Mouse (Mus musculus): ENCODE measurements at regions not wholly inside any gene's neighbourhood (a gene's known extent, or its start where the extent isn't known, plus 50 kb on each side); places are given as distances from the start of the nearest gene placed in this dataset.

DNA sequence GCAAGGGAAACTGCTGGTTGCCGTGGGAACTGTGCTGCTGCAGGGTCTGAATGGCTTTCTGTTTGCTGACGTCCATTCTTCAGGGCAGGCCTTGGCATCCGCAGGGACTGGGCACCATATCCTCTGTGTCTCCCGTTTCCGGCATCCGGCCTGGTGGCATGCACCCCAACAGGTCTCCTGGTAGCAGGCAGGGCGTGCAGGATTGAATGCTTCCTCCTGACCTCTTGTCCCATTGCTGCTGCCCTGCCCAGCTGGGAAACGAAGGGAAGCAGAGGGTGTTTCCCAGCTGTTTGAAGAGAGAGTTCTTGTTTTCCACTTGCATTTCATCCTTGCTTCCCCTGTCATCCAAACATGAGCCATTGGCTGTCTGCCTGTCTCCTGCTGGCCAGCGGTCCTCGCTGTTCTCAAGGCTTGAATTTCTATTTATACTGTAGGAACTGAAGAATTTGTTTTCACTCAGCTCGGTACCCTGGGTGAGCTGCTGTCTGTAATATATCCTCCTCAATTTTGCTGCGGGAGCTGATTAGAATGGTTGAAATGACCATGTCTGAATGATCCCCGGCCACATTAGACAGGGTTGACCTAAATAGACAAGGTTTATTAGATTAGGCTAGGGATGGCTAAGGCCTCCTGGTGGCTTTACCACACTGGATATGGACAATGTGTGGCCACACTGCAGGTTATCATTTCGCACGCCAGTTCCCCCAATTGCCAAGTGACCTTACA, 98.0 kb upstream of the Zfp648 start:
- Histone ChIP-seq H3K9ac (replicated peaks) (no peak overlapping the region), H3K36me3 (no peaks in the 10 kb centered on the region), H3K4me1 (replicated peaks) (no peaks in the 10 kb centered on the region), H3K27ac (no peak overlapping the region), H3K27me3 (no peaks in the 10 kb centered on the region), H3K9me3 (no peaks in the 10 kb centered on the region), H3K4me2 (no peak overlapping the region), H3K4me3 (replicated peaks) (no peak overlapping the region)
- 67% methylated on average over 15 of the region's 15 CpGs for WGBS
- no peak for ATAC-seq (ENCODE audit: insufficient number of reproducible peaks, insufficient read depth, low FRiP score, low TSS enrichment, low read depth)

DNA sequence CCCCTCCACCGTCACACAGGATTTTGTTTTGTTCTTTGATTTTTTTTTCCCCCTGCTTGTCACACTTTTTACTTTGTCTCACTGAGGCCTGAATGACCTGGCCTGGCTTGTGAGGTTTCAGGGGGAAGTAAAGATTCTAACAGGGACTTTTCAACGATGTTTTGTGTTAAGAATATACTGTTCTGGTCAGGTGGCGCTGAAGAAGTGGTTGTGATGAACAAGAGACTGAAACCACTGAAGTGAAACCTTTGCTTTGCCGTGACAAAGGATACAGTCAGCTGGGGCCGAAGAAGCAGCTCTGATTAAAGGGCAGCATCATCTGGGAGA, 97.4 kb upstream of the Zfp648 start:
- 82% methylated on average over 5 of the region's 5 CpGs for WGBS
- no peak for ATAC-seq (ENCODE audit: insufficient number of reproducible peaks, insufficient read depth, low FRiP score, low TSS enrichment, low read depth)
- H3K9ac ChIP-seq (replicated peaks): no peak overlapping the region
- H3K27me3 ChIP-seq: no peaks in the 10 kb centered on the region
- no peak overlapping the region for H3K4me2 ChIP-seq
- no peaks in the 10 kb centered on the region for H3K36me3 ChIP-seq
- H3K27ac ChIP-seq: no peak overlapping the region
- H3K4me3 ChIP-seq (replicated peaks): no peak overlapping the region
- H3K4me1 ChIP-seq (replicated peaks): no peaks in the 10 kb centered on the region
- no peaks in the 10 kb centered on the region for H3K9me3 ChIP-seq

DNA sequence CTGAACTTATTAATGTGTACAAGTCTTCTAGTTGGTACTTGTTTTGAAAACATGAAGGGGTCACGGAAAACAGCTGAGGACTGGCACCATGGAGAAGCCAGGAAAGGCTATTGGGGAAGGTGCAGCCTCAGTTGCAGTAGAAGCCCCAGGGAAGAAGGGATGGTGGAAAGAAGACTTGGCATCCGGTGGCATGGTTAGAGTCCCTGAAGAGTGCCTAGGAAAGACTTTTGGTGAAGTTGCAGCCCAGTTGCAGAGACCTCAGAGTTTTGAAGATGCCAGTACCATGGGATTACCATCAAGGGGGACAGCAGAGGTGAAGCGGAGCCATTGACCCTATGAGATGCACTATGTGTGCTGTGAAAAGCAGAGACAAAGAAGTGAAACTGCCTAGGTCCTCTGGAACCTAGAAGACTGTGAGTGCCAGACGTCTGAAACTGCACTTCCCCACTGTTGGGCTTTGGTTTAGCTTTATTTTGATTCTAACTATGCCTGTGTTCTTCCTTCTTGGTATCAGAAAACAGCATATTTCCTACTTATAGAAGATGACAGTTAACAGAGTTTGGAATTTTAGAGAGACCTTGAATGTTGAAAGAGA, 96.9 kb upstream of the Zfp648 start:
- no peak for ATAC-seq (ENCODE audit: insufficient number of reproducible peaks, insufficient read depth, low FRiP score, low TSS enrichment, low read depth)
- H3K27ac ChIP-seq: no peak overlapping the region
- 78% methylated on average over 4 of the region's 4 CpGs for WGBS
- H3K36me3 ChIP-seq: no peaks in the 10 kb centered on the region
- H3K4me1 ChIP-seq (replicated peaks): no peaks in the 10 kb centered on the region
- no peaks in the 10 kb centered on the region for H3K27me3 ChIP-seq
- H3K4me3 ChIP-seq (replicated peaks): no peak overlapping the region
- H3K9ac ChIP-seq (replicated peaks): no peak overlapping the region
- no peak overlapping the region for H3K4me2 ChIP-seq
- no peaks in the 10 kb centered on the region for H3K9me3 ChIP-seq

DNA sequence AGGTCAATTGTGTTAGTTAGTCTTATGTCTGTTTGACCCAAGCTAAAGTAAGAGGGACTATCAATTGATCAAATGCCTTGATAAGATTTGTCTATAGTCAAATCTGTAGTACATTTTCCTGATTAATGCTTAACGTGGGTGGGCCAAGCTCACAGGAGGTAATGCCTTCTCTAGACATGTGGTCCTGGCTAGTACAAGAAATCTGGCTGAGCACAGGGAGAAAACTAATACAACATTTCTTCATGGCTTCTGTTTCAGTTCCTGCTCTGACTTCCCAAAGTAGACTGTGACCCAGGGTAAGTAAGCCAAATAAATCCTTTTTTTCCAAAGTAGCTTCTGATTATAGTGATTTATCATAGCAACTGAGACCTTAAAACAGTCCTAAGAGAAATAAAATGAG, 96.2 kb upstream of the Zfp648 start:
- WGBS: 63% methylated on average over 1 of the region's 1 CpGs
- no peaks in the 10 kb centered on the region for H3K27me3 ChIP-seq
- H3K27ac ChIP-seq: no peak overlapping the region
- H3K4me1 ChIP-seq (replicated peaks): no peaks in the 10 kb centered on the region
- no peak for ATAC-seq (ENCODE audit: insufficient number of reproducible peaks, insufficient read depth, low FRiP score, low TSS enrichment, low read depth)
- H3K36me3 ChIP-seq: no peaks in the 10 kb centered on the region
- no peak overlapping the region for H3K4me2 ChIP-seq
- H3K4me3 ChIP-seq (replicated peaks): no peak overlapping the region
- no peak overlapping the region for H3K9ac ChIP-seq (replicated peaks)
- H3K9me3 ChIP-seq: no peaks in the 10 kb centered on the region

DNA sequence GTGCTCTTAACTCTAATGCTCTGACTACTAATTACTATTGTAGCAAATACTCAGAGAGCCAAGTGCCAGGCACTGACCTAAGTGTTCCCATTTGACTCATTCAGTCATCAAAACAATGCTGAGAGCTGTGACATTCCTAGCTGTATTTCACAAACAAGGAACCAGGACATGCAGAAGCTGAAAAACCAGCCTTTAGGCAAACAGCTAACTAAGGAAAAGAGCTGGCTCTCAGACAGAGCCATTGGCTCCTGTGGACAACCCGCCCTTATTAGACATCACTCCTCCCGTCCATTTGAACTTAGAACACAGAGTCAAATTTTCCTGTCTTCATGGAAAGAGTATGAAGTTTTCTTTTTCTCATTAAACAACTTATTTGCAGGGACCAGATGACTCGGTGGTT, 88.5 kb upstream of the Zfp648 start:
- Histone ChIP-seq H3K9ac (replicated peaks) (no peak overlapping the region), H3K27me3 (no peaks in the 10 kb centered on the region), H3K4me3 (replicated peaks) (no peak overlapping the region), H3K27ac (no peak overlapping the region), H3K36me3 (no peaks in the 10 kb centered on the region), H3K4me1 (replicated peaks) (peaks cover 7% of the 10 kb centered on the region), H3K4me2 (no peak overlapping the region), H3K9me3 (no peaks in the 10 kb centered on the region)
- ATAC-seq (ENCODE audit: insufficient number of reproducible peaks, insufficient read depth, low FRiP score, low TSS enrichment, low read depth): no peak
- WGBS: 47% methylated on average over 3 of the region's 3 CpGs

DNA sequence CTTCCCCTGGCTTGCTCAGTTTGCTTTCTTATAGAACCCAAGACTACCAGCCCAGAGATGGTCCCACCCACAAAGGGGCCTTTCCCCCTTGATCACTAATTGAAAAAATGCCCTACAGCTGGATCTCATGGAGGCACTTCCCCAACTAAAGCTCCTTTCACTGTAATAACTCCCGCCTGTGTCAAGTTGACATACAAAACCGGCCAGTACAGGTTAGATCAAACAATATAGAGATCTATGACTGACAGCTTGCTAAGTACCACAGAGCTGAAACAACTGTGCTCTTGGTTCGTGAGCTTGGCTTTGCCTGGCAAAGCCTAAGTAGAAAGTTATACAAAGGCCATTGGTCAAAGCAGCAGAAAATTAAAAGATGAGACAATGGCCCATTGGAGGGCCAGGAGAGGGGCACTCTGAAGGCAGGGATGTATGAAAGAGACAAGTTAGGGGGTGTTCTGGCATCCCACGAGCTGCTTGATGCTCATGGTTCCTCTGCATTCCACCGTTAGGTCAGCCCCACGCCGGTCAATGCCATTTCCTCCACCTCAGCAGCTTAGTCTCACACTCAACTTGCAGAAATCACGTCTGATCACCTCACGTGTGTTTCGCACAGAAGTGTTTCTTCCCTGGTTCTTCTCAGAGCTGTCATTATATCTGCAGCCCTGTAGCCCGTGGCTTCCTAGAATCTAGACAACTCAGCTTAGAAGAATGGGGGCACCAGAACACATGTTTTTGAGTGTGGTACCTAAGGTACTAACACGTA, 87.5 kb upstream of the Zfp648 start:
- Histone ChIP-seq H3K4me1 (replicated peaks) (peaks cover 7% of the 10 kb centered on the region), H3K27me3 (no peaks in the 10 kb centered on the region), H3K9me3 (no peaks in the 10 kb centered on the region), H3K4me3 (replicated peaks) (no peak overlapping the region), H3K4me2 (no peak overlapping the region), H3K36me3 (no peaks in the 10 kb centered on the region), H3K27ac (no peak overlapping the region), H3K9ac (replicated peaks) (no peak overlapping the region)
- whole genome bisulfite sequencing: 65% methylated on average over 12 of the region's 12 CpGs
- ATAC-seq (ENCODE audit: insufficient number of reproducible peaks, insufficient read depth, low FRiP score, low TSS enrichment, low read depth): no peak

DNA sequence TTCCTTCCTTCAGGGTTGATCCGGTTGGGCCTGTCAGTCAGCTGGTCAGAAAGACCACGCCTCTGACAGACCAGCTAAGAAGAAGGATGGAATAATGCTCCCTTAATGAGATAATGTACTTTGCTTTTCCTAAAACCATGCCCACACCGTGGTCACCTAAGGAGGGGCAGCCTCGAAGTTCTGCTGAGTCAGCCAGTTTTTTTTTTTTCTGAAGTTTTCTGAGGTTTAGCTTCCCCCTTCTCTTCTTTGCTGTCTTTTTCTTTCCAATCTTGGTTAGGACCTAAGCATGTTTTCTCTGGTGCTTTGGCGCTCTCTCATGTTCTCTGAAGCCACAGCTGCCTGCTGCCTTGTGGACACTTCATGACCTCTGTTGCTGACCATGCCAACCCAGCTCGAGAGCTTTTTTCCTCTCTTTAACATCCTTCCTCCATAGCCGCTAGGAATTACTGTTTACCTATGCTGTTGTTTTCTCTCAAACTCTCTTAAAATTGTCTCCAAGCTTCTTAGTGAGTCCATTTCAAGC, 84.7 kb upstream of the Zfp648 start:
- WGBS: 83% methylated on average over 7 of the region's 7 CpGs
- H3K9ac ChIP-seq (replicated peaks): no peak overlapping the region
- H3K4me2 ChIP-seq: no peak overlapping the region
- ATAC-seq (ENCODE audit: insufficient number of reproducible peaks, insufficient read depth, low FRiP score, low TSS enrichment, low read depth): no peak
- H3K4me3 ChIP-seq (replicated peaks): no peak overlapping the region
- peaks cover 7% of the 10 kb centered on the region for H3K4me1 ChIP-seq (replicated peaks)
- H3K36me3 ChIP-seq: no peaks in the 10 kb centered on the region
- no peaks in the 10 kb centered on the region for H3K9me3 ChIP-seq
- H3K27me3 ChIP-seq: no peaks in the 10 kb centered on the region
- no peak overlapping the region for H3K27ac ChIP-seq

DNA sequence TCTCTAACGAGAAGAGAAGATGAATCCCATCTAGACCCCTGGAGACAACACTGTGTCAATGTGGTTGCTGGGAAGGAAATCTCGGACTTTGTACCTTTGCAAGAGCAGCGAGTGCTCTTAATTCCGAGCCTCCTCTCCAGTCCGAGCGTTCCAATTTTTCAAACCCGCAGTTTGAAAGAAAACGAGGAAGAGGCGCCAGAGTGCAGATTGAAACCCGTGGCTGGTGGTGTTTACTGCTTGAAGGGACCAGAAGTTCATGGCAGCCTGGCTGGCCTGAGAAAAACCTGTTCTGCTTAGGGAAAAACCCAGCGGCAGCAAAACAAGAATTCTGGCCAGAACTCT, 83.7 kb upstream of the Zfp648 start:
- H3K4me2 ChIP-seq: peak overlapping the region; percentile 33
- no peaks in the 10 kb centered on the region for H3K27me3 ChIP-seq
- no peak overlapping the region for H3K9ac ChIP-seq (replicated peaks)
- H3K4me3 ChIP-seq (replicated peaks): no peak overlapping the region
- H3K4me1 ChIP-seq (replicated peaks): peaks cover 7% of the 10 kb centered on the region
- H3K9me3 ChIP-seq: no peaks in the 10 kb centered on the region
- 0 out of 2 replicates have a peak overlapping the region, but pooled peaks have one; percentile 17 for H3K27ac ChIP-seq
- H3K36me3 ChIP-seq: no peaks in the 10 kb centered on the region
- ATAC-seq (ENCODE audit: insufficient number of reproducible peaks, insufficient read depth, low FRiP score, low TSS enrichment, low read depth): no peak
- WGBS: 41% methylated on average over 11 of the region's 11 CpGs

DNA sequence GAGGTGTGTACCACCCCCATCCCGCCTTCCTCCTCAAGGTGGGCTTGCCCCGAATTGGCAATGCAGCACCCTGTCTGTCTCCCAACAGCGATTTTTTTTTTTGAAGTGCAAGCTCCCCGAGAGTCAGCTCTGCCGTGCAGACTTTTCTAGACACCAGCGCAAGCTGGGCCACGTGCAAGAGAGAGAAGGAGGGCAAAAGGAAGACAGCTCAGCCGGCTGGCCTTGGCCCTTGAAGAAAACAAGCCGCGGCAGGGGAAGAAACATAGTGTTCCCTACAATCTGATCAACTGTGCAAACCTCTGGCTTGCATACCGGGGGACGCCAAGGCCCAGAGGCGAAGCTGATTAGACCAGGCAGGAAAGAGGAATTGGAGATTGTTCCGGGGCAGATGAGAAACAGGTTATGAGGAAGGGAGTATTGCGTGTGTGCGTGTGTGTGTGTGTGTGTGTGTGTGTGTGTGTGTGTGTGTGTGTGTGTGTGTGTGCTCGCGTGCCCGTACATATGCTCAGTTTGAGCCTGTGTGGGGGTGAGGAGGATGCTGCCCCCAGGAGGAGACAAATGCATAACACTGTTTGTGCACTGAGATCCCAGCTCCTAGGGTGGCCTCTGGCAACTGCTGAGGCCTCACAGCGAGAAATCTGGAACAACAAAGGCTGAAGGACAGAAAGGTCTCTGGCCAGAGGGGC, 83.2 kb upstream of the Zfp648 start:
- no peak for ATAC-seq (ENCODE audit: insufficient number of reproducible peaks, insufficient read depth, low FRiP score, low TSS enrichment, low read depth)
- H3K27ac ChIP-seq: 0 out of 2 replicates have a peak overlapping the region, but pooled peaks have one; percentile 17
- no peaks in the 10 kb centered on the region for H3K27me3 ChIP-seq
- H3K9ac ChIP-seq (replicated peaks): no peak overlapping the region
- H3K4me3 ChIP-seq (replicated peaks): no peak overlapping the region
- H3K9me3 ChIP-seq: no peaks in the 10 kb centered on the region
- H3K4me2 ChIP-seq: peak overlapping the region; percentile 33
- WGBS: 40% methylated on average over 20 of the region's 20 CpGs
- no peaks in the 10 kb centered on the region for H3K36me3 ChIP-seq
- peaks cover 7% of the 10 kb centered on the region for H3K4me1 ChIP-seq (replicated peaks)

DNA sequence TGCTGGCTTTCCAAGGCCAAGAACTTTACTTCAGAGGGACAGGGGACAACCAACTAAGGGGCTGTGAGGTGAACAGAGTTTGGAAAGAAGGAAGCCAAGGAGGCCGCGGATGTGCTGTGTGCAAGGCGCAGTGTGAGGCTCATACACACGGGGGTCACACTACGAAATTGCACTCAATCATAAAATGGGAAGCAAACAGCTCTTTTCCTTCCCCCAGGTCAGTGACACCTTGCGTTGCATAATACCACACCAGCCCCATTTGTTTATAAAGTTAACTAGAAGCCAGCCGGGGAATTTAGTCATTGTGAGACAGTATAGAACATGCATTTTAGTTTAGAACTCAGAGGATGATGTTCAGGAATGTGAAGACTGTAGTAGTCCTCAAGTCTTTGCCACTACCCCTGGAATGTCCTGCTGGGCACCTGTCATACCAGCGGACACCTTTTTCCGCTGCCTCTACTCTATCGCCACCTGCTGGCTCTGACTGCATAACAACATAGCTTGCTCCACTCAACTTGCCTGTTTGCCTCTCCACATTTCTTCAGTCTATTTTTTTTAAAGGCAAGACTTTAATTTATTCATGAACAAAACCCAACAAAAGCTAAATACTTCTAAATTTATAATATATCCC, 82.5 kb upstream of the Zfp648 start:
- Histone ChIP-seq H3K4me2 (0 out of 2 replicates have a peak overlapping the region, but pooled peaks have one; percentile 33), H3K36me3 (no peaks in the 10 kb centered on the region), H3K9me3 (no peaks in the 10 kb centered on the region), H3K9ac (replicated peaks) (no peak overlapping the region), H3K4me1 (replicated peaks) (peaks cover 4% of the 10 kb centered on the region), H3K4me3 (replicated peaks) (no peak overlapping the region), H3K27ac (no peak overlapping the region), H3K27me3 (no peaks in the 10 kb centered on the region)
- WGBS: 45% methylated on average over 10 of the region's 10 CpGs
- ATAC-seq (ENCODE audit: insufficient number of reproducible peaks, insufficient read depth, low FRiP score, low TSS enrichment, low read depth): 0 out of 2 replicates have a peak, but pooled peaks have one; percentile 26

DNA sequence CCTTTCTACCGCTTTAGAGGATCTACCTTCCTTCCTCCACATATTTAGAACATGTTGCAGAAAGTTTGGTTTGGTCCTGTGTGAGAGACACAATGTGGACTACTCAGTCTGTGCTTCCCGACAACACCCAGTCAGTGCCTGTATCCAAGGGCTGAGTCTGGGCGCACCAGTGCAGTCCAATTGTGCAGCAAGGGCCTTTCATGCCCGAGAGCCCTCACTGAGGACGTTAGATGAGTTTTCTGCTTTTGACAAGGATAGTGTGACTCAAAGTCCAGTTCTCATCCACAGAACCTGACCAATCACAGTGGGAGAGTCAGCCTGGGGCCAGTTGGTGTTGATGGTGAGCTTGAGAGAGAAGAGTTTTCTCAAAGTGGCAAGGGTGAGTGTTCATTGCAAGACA, 81.4 kb upstream of the Zfp648 start:
- no peak overlapping the region for H3K9ac ChIP-seq (replicated peaks)
- H3K27me3 ChIP-seq: no peaks in the 10 kb centered on the region
- WGBS: 86% methylated on average over 5 of the region's 5 CpGs
- no peak for ATAC-seq (ENCODE audit: insufficient number of reproducible peaks, insufficient read depth, low FRiP score, low TSS enrichment, low read depth)
- H3K4me3 ChIP-seq (replicated peaks): no peak overlapping the region
- no peak overlapping the region for H3K4me2 ChIP-seq
- no peaks in the 10 kb centered on the region for H3K9me3 ChIP-seq
- no peak overlapping the region for H3K27ac ChIP-seq
- H3K36me3 ChIP-seq: no peaks in the 10 kb centered on the region
- no peaks in the 10 kb centered on the region; the same call in 1 of the 2 replicates for H3K4me1 ChIP-seq (replicated peaks)

Measured in limb, embryonic 12.5 days (tissue).